Mouse (Mus musculus): ENCODE measurements around the gene Nr4a1. TPM values are rescaled to one million over a fixed set of nuclear protein-coding genes. Genes with fewer than 3 reads are reported as not detected.

The Nr4a1 gene
- polyA plus RNA-seq, 1 experiment from 2014 or later, result 6.9 TPM

GRCm38 (mm10) chr15:101320618-101321041, 66.6 kb downstream of the Nr4a1 start:
- peaks cover 4% of the 10 kb centered on the region; the same call in 1 of the 2 replicates for H3K4me1 ChIP-seq (replicated peaks)
- H3K27me3 ChIP-seq, result no peaks in the 10 kb centered on the region
- no peaks in the 10 kb centered on the region for H3K36me3 ChIP-seq
- H3K4me2 ChIP-seq, result no peak overlapping the region
- H3K27ac ChIP-seq (replicated peaks), result no peak overlapping the region
- H3K4me3 ChIP-seq, result no peak overlapping the region
- ATAC-seq (ENCODE audit: low FRiP score, low read depth), result no peak
- H3K9ac ChIP-seq, result no peak overlapping the region
- no peaks in the 10 kb centered on the region for H3K9me3 ChIP-seq
- 73% methylated on average over 6 of the region's 6 CpGs for WGBS

DNA sequence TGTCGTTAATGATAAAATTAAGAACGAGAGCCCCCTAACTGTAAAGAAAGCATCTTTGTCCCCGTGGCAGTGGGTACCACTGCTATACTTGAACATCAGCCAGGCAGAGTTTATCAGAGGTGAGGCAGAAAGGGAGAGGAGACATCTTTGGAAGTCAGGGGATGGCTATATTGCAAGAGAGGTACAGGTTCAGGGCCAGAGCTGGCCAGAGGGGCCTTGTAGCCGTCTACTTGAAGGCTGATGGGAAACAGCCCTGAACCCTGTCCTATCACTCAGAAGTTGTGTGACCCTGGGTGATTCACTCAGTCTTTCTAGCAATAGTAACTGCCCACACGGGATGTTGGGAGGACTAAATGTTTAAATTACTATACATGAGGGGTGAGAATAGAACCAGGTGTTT, 67.1 kb downstream of the Nr4a1 start:
- Histone ChIP-seq H3K4me3 (no peak overlapping the region), H3K4me1 (replicated peaks) (no peaks in the 10 kb centered on the region), H3K9ac (no peak overlapping the region), H3K36me3 (no peaks in the 10 kb centered on the region), H3K27me3 (no peaks in the 10 kb centered on the region), H3K4me2 (no peak overlapping the region), H3K9me3 (no peaks in the 10 kb centered on the region), H3K27ac (replicated peaks) (no peak overlapping the region)
- ATAC-seq (ENCODE audit: low FRiP score, low read depth), result no peak
- 79% methylated on average over 5 of the region's 5 CpGs for WGBS

GRCm38 (mm10) chr15:101322106-101322505, 68.0 kb downstream of the Nr4a1 start:
- 83% methylated on average over 5 of the region's 5 CpGs for WGBS

GRCm38 (mm10) chr15:101322640-101323039, 68.6 kb downstream of the Nr4a1 start:
- H3K4me3 ChIP-seq, result no peak overlapping the region
- H3K27me3 ChIP-seq, result 0 out of 2 replicates have a peak, but pooled peaks cover 2% of the 10 kb centered on the region
- no peak overlapping the region for H3K9ac ChIP-seq
- H3K27ac ChIP-seq (replicated peaks), result no peak overlapping the region
- H3K36me3 ChIP-seq, result no peaks in the 10 kb centered on the region
- no peaks in the 10 kb centered on the region for H3K4me1 ChIP-seq (replicated peaks)
- ATAC-seq (ENCODE audit: low FRiP score, low read depth), result no peak
- WGBS, result 89% methylated on average over 7 of the region's 7 CpGs
- H3K9me3 ChIP-seq, result no peaks in the 10 kb centered on the region
- no peak overlapping the region for H3K4me2 ChIP-seq

More at GRCm38 (mm10) chr15:101322106-101322505, 68.0 kb downstream of the Nr4a1 start:
- Histone ChIP-seq H3K4me1 (replicated peaks) (no peaks in the 10 kb centered on the region), H3K27ac (replicated peaks) (no peak overlapping the region), H3K9ac (no peak overlapping the region), H3K4me3 (no peak overlapping the region), H3K27me3 (0 out of 2 replicates have a peak, but pooled peaks cover 2% of the 10 kb centered on the region), H3K36me3 (no peaks in the 10 kb centered on the region), H3K4me2 (no peak overlapping the region), H3K9me3 (no peaks in the 10 kb centered on the region)
- no peak for ATAC-seq (ENCODE audit: low FRiP score, low read depth)

DNA sequence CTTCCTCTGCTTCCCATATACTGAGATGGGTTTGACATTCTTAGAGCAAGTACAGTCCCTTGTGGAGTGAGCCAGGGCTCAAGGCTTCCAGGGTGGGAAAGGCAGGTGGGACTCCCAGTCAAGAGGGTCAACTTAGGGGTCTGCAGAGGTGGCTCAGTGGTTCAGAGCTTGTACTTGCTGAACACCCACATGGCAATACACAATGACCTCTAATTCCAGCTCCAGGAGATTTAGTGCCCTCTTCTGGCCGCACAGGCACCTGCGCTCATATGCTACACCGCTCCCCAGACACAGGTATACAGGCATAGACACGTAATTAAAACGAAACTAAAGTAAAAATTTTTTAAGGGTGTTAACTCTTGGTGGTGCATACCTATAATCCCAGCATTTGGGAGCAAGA, 69.4 kb downstream of the Nr4a1 start:
- Histone ChIP-seq H3K27ac (replicated peaks) (no peak overlapping the region), H3K4me1 (replicated peaks) (no peaks in the 10 kb centered on the region), H3K4me2 (no peak overlapping the region), H3K36me3 (no peaks in the 10 kb centered on the region), H3K4me3 (no peak overlapping the region), H3K9ac (no peak overlapping the region), H3K27me3 (0 out of 2 replicates have a peak, but pooled peaks cover 2% of the 10 kb centered on the region), H3K9me3 (no peaks in the 10 kb centered on the region)
- 97% methylated on average over 5 of the region's 5 CpGs for WGBS
- ATAC-seq (ENCODE audit: low FRiP score, low read depth), result no peak

Other genes with a start within 250 kb of the Nr4a1 start
- gene Gm47841, start 206.9 kb upstream of the Nr4a1 start, polyA plus RNA-seq (2015; fragmentation: Nextera tagmentation; extraction: Ambion mirVana), result not detected in 2 replicates
- gene Fignl2, start 175.7 kb upstream of the Nr4a1 start, polyA plus RNA-seq (2015; fragmentation: Nextera tagmentation; extraction: Ambion mirVana), result 0.09 and 0.10 TPM in 2 replicates
- not detected in 2 replicates for gene Ankrd33, start 138.5 kb upstream of the Nr4a1 start, polyA plus RNA-seq (2015; fragmentation: Nextera tagmentation; extraction: Ambion mirVana)
- gene Acvrl1, start 125.7 kb upstream of the Nr4a1 start, polyA plus RNA-seq (2015; fragmentation: Nextera tagmentation; extraction: Ambion mirVana), result 9.5 and 9.6 TPM in 2 replicates
- gene Acvr1b, start 80.2 kb upstream of the Nr4a1 start, polyA plus RNA-seq (2015; fragmentation: Nextera tagmentation; extraction: Ambion mirVana), result 21.7 and 24.1 TPM in 2 replicates
- gene Grasp, start 30.1 kb upstream of the Nr4a1 start, polyA plus RNA-seq (2015; fragmentation: Nextera tagmentation; extraction: Ambion mirVana), result 1.9 and 2.4 TPM in 2 replicates
- gene Atg101, start 30.0 kb downstream of the Nr4a1 start, polyA plus RNA-seq (2015; fragmentation: Nextera tagmentation; extraction: Ambion mirVana), result 75.5 and 76.5 TPM in 2 replicates
- gene 6030408B16Rik, start 38.9 kb downstream of the Nr4a1 start, polyA plus RNA-seq (2015; fragmentation: Nextera tagmentation; extraction: Ambion mirVana), result 0.31 TPM in 1 of 2 replicates, not detected in the other
- gene Krt80, start 115.9 kb downstream of the Nr4a1 start, polyA plus RNA-seq (2015; fragmentation: Nextera tagmentation; extraction: Ambion mirVana), result 0.06 and 0.13 TPM in 2 replicates
- 1.3 and 1.6 TPM in 2 replicates for gene Krt7, start 156.8 kb downstream of the Nr4a1 start, polyA plus RNA-seq (2015; fragmentation: Nextera tagmentation; extraction: Ambion mirVana)
- 0.64 and 0.82 TPM in 2 replicates for gene Krt87, start 184.5 kb downstream of the Nr4a1 start, polyA plus RNA-seq (2015; fragmentation: Nextera tagmentation; extraction: Ambion mirVana)
- not detected in 2 replicates for gene Krt88, start 193.5 kb downstream of the Nr4a1 start, polyA plus RNA-seq (2015; fragmentation: Nextera tagmentation; extraction: Ambion mirVana)
- not detected in 2 replicates for gene Krt81, start 209.5 kb downstream of the Nr4a1 start, polyA plus RNA-seq (2015; fragmentation: Nextera tagmentation; extraction: Ambion mirVana)
- gene Krt86, start 219.2 kb downstream of the Nr4a1 start, polyA plus RNA-seq (2015; fragmentation: Nextera tagmentation; extraction: Ambion mirVana), result 0.09 and 0.12 TPM in 2 replicates
- not detected in 2 replicates for gene Krt83, start 237.2 kb downstream of the Nr4a1 start, polyA plus RNA-seq (2015; fragmentation: Nextera tagmentation; extraction: Ambion mirVana)

Measured in hindbrain, embryonic 15.5 days (tissue).